Mouse (Mus musculus): ENCODE measurements around the gene Slc39a11.

Slc39a11 gene

GRCm38 (mm10) chr11:113350583-113350982, 299.3 kb downstream of the Slc39a11 start:
- DNase-seq (ENCODE audit: low spot score in 2 of 2) = no peak

- no peak for DNase-seq (ENCODE audit: low spot score in 2 of 2)
Measured at GRCm38 (mm10) chr11:113346895-113347514, 302.9 kb downstream of the Slc39a11 start.

- DNase-seq (ENCODE audit: low spot score in 2 of 2) = no peak
Measured at GRCm38 (mm10) chr11:113339770-113340169, 310.1 kb downstream of the Slc39a11 start.

GRCm38 (mm10) chr11:113338581-113338980, 311.3 kb downstream of the Slc39a11 start:
- no peak for DNase-seq (ENCODE audit: low spot score in 2 of 2)

GRCm38 (mm10) chr11:113335706-113336105, 314.2 kb downstream of the Slc39a11 start:
- DNase-seq (ENCODE audit: low spot score in 2 of 2) = no peak

GRCm38 (mm10) chr11:113334444-113334881, 315.4 kb downstream of the Slc39a11 start:
- no peak for DNase-seq (ENCODE audit: low spot score in 2 of 2)

- no peak for DNase-seq (ENCODE audit: low spot score in 2 of 2)
Measured at GRCm38 (mm10) chr11:113333535-113333934, 316.3 kb downstream of the Slc39a11 start.

- no peak for DNase-seq (ENCODE audit: low spot score in 2 of 2)
Measured at GRCm38 (mm10) chr11:113330061-113330591, 319.8 kb downstream of the Slc39a11 start.

- no peak for DNase-seq (ENCODE audit: low spot score in 2 of 2)
Measured at GRCm38 (mm10) chr11:113327499-113328062, 322.3 kb downstream of the Slc39a11 start.

GRCm38 (mm10) chr11:113326387-113327011, 323.4 kb downstream of the Slc39a11 start:
- peak; percentile 25 to 61 for DNase-seq (ENCODE audit: low spot score in 2 of 2)

- no peak for DNase-seq (ENCODE audit: low spot score in 2 of 2)
Measured at GRCm38 (mm10) chr11:113321601-113322000, 328.3 kb downstream of the Slc39a11 start.

- no peak for DNase-seq (ENCODE audit: low spot score in 2 of 2)
Measured at GRCm38 (mm10) chr11:113309265-113309951, 340.5 kb downstream of the Slc39a11 start.

- DNase-seq (ENCODE audit: low spot score in 2 of 2) = no peak
Measured at GRCm38 (mm10) chr11:113308256-113308941, 341.5 kb downstream of the Slc39a11 start.

- DNase-seq (ENCODE audit: low spot score in 2 of 2) = no peak
Measured at GRCm38 (mm10) chr11:113303204-113303603, 346.7 kb downstream of the Slc39a11 start.

GRCm38 (mm10) chr11:113299492-113299891, 350.4 kb downstream of the Slc39a11 start:
- no peak for DNase-seq (ENCODE audit: low spot score in 2 of 2)

- DNase-seq (ENCODE audit: low spot score in 2 of 2) = peak in 1 of 2 experiments; percentile 36
Measured at GRCm38 (mm10) chr11:113297765-113298164, 352.1 kb downstream of the Slc39a11 start.

GRCm38 (mm10) chr11:113296912-113297625, 352.8 kb downstream of the Slc39a11 start:
- peak in 1 of 2 experiments; percentile 41 for DNase-seq (ENCODE audit: low spot score in 2 of 2)

GRCm38 (mm10) chr11:113296162-113296561, 353.7 kb downstream of the Slc39a11 start:
- peak; percentile 31 to 52 for DNase-seq (ENCODE audit: low spot score in 2 of 2)

GRCm38 (mm10) chr11:113294518-113294917, 355.4 kb downstream of the Slc39a11 start:
- no peak for DNase-seq (ENCODE audit: low spot score in 2 of 2)

GRCm38 (mm10) chr11:113292906-113293614, 356.8 kb downstream of the Slc39a11 start:
- no peak for DNase-seq (ENCODE audit: low spot score in 2 of 2)

Measured in urinary bladder, adult 18-20 months (tissue).